18 mouse cellular contexts compared by ENCODE assay signal in genomic region chr9:31654747-31655146, GRCm38 (mm10).
"Had no signal": no experiment of that assay in that cellular context is flagged by ENCODE, and none has a peak within 500 bp of the region (broad histone marks: within the 10 kb centered on the region; RNA-seq: fewer than 3 reads in every experiment).

No protein-coding gene starts in this region.

- DNase-seq: kidney, adult 18-20 months; kidney, adult 9 months; kidney, postnatal 14 days; kidney, postnatal 4 days; liver; lung, adult 18-20 months; lung, postnatal 14 days; right cerebral cortex, postnatal 4 days; spleen, adult 18-20 months; thymus, postnatal 25 days had no signal

- H3K4me2 ChIP-seq: limb, embryonic 13.5 days; liver, embryonic 12.5 days; liver, embryonic 15.5 days; midbrain, embryonic 13.5 days had no signal

- H3K27ac ChIP-seq: limb, embryonic 10.5 days; limb, embryonic 13.5 days; liver, embryonic 12.5 days; liver, embryonic 15.5 days; midbrain, embryonic 10.5 days; midbrain, embryonic 13.5 days had no signal

- H3K9me3 ChIP-seq: limb, embryonic 10.5 days; limb, embryonic 13.5 days; liver, embryonic 12.5 days; liver, embryonic 15.5 days; midbrain, embryonic 10.5 days; midbrain, embryonic 13.5 days had no signal

- H3K27me3 ChIP-seq: limb, embryonic 13.5 days; liver, embryonic 12.5 days; liver, embryonic 15.5 days; megakaryocyte, embryonic 14.5 days; midbrain, embryonic 13.5 days had no signal

- H3K9ac ChIP-seq: limb, embryonic 13.5 days; liver, embryonic 12.5 days; liver, embryonic 15.5 days; midbrain, embryonic 13.5 days had no signal

- H3K36me3 ChIP-seq: limb, embryonic 10.5 days; limb, embryonic 13.5 days; liver, embryonic 12.5 days; liver, embryonic 15.5 days; midbrain, embryonic 10.5 days; midbrain, embryonic 13.5 days had no signal

- H3K4me3 ChIP-seq: limb, embryonic 10.5 days; limb, embryonic 13.5 days; liver, embryonic 12.5 days; liver, embryonic 15.5 days; megakaryocyte, embryonic 14.5 days; midbrain, embryonic 10.5 days; midbrain, embryonic 13.5 days had no signal

- H3K4me1 ChIP-seq: limb, embryonic 10.5 days; liver, embryonic 12.5 days; liver, embryonic 15.5 days; megakaryocyte, embryonic 14.5 days; midbrain, embryonic 10.5 days; midbrain, embryonic 13.5 days had no signal

- ATAC-seq: liver, embryonic 12.5 days; midbrain, embryonic 13.5 days; midbrain, embryonic 16.5 days had no signal
